Mouse (Mus musculus): Measurements from ENCODE around the gene Homez. TPM values are rescaled to one million over a fixed set of nuclear protein-coding genes. Genes with fewer than 3 reads are reported as not detected.

The Homez gene
- 3.3 TPM for polyA plus RNA-seq (2014; fragmentation: Illumina TruSeq; extraction: RNeasy Lipid Tissue Mini Kit (QIAGEN cat#74804); ENCODE audit: low replicate concordance)

GRCm38 (mm10) chr14:54870861-54871260 is at the start of gene Homez:
TSS of gene Homez (minus strand) at chr14:54870961.

DNA sequence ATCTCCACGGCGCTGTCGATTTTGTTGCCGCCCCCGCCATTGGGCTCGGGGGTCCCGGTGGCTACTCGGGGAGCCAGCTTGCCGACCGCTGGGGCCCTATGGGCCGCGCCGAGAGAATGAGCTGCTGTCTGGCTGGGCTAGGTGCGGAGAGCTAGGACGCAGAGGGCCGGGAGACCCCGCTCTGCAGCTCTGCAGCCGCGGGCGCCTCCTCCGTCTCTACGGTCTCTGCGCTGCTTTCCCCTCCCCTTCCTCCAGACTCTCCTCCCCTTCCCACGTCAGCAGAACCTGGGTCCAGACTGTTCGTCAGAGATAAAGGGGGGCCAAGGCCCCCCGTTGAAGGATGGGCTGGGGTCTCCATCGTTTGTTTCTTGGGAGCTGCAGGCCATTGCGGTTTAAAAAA is 42.1 kb upstream of the Homez start, which contains the start of gene Slc22a17:
Slc22a17 (minus strand) TSS at position 247 of the 400 bp plus-strand sequence.

GRCm38 (mm10) chr14:54892200-54892599 is 21.4 kb upstream of the Homez start, which contains the start of gene Pabpn1:
TSS of gene Pabpn1 (plus strand) at chr14:54892500.

GRCm38 (mm10) chr14:54883154-54884021 is 12.6 kb upstream of the Homez start, which contains the start of the genes Bcl2l2 and Gm20521:
TSS of gene Bcl2l2 (plus strand) at chr14:54883377.
TSS of gene Gm20521 (plus strand) at chr14:54883441.

GRCm38 (mm10) chr14:54877048-54877715 is 6.4 kb upstream of the Homez start, which contains the start of gene Ppp1r3e:
TSS of gene Ppp1r3e (minus strand) at chr14:54877550.

DNA sequence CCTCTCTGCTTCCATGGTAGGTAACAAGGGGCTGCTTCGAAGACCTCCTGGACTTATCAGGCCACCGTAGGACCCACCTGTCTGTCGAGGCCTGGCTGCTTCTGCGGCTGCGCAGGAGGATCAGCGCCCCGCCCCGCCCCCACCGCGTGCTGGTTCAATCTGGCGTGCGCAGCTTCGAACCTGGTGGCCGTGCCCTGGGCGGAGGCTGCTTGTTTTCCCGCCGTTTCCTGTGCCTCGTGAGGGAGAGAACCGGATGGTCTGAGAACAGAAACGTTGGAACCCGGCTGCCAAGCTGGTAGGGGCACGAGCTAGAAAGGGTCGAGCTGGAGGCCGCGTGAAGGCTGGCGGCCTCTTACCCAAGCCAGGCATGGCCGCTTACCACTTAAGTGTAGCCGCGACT is 56.8 kb downstream of the Homez start, which contains the start of gene Rnf212b:
Rnf212b (plus strand) TSS at position 151 of the 400 bp plus-strand sequence.

Other genes starting within 250 kb of the Homez start
- not detected for gene Psmb11, start 249.5 kb downstream of the Homez start, polyA plus RNA-seq (2014; fragmentation: Illumina TruSeq; extraction: RNeasy Lipid Tissue Mini Kit (QIAGEN cat#74804); ENCODE audit: low replicate concordance)
- gene Gm17606, start 230.0 kb downstream of the Homez start, polyA plus RNA-seq (2014; fragmentation: Illumina TruSeq; extraction: RNeasy Lipid Tissue Mini Kit (QIAGEN cat#74804); ENCODE audit: low replicate concordance): not detected
- gene Cdh24, start 229.6 kb downstream of the Homez start, polyA plus RNA-seq (2014; fragmentation: Illumina TruSeq; extraction: RNeasy Lipid Tissue Mini Kit (QIAGEN cat#74804); ENCODE audit: low replicate concordance): not detected
- 21.3 TPM for gene 1700123O20Rik, start 184.7 kb downstream of the Homez start, polyA plus RNA-seq (2014; fragmentation: Illumina TruSeq; extraction: RNeasy Lipid Tissue Mini Kit (QIAGEN cat#74804); ENCODE audit: low replicate concordance)
- gene Acin1, start 184.0 kb downstream of the Homez start, polyA plus RNA-seq (2014; fragmentation: Illumina TruSeq; extraction: RNeasy Lipid Tissue Mini Kit (QIAGEN cat#74804); ENCODE audit: low replicate concordance): 101 TPM
- gene Gm29776, start 172.1 kb downstream of the Homez start, polyA plus RNA-seq (2014; fragmentation: Illumina TruSeq; extraction: RNeasy Lipid Tissue Mini Kit (QIAGEN cat#74804); ENCODE audit: low replicate concordance): not detected
- not detected for gene Cebpe, start 158.8 kb downstream of the Homez start, polyA plus RNA-seq (2014; fragmentation: Illumina TruSeq; extraction: RNeasy Lipid Tissue Mini Kit (QIAGEN cat#74804); ENCODE audit: low replicate concordance)
- gene Slc7a8, start 89.0 kb downstream of the Homez start, polyA plus RNA-seq (2014; fragmentation: Illumina TruSeq; extraction: RNeasy Lipid Tissue Mini Kit (QIAGEN cat#74804); ENCODE audit: low replicate concordance): 32.0 TPM
- gene Rnf212b, start 56.8 kb downstream of the Homez start, polyA plus RNA-seq (2014; fragmentation: Illumina TruSeq; extraction: RNeasy Lipid Tissue Mini Kit (QIAGEN cat#74804); ENCODE audit: low replicate concordance): not detected
- 3.3 TPM for gene Ppp1r3e, start 6.6 kb upstream of the Homez start, polyA plus RNA-seq (2014; fragmentation: Illumina TruSeq; extraction: RNeasy Lipid Tissue Mini Kit (QIAGEN cat#74804); ENCODE audit: low replicate concordance)
- 12.5 TPM for gene Bcl2l2, start 12.4 kb upstream of the Homez start, polyA plus RNA-seq (2014; fragmentation: Illumina TruSeq; extraction: RNeasy Lipid Tissue Mini Kit (QIAGEN cat#74804); ENCODE audit: low replicate concordance)
- gene Gm20521, start 12.5 kb upstream of the Homez start, polyA plus RNA-seq (2014; fragmentation: Illumina TruSeq; extraction: RNeasy Lipid Tissue Mini Kit (QIAGEN cat#74804); ENCODE audit: low replicate concordance): not detected
- gene Pabpn1, start 21.5 kb upstream of the Homez start, polyA plus RNA-seq (2014; fragmentation: Illumina TruSeq; extraction: RNeasy Lipid Tissue Mini Kit (QIAGEN cat#74804); ENCODE audit: low replicate concordance): 46.7 TPM
- gene Slc22a17, start 42.2 kb upstream of the Homez start, polyA plus RNA-seq (2014; fragmentation: Illumina TruSeq; extraction: RNeasy Lipid Tissue Mini Kit (QIAGEN cat#74804); ENCODE audit: low replicate concordance): 0.22 TPM
- not detected for gene Efs, start 55.2 kb upstream of the Homez start, polyA plus RNA-seq (2014; fragmentation: Illumina TruSeq; extraction: RNeasy Lipid Tissue Mini Kit (QIAGEN cat#74804); ENCODE audit: low replicate concordance)
- gene Il25, start 61.7 kb upstream of the Homez start, polyA plus RNA-seq (2014; fragmentation: Illumina TruSeq; extraction: RNeasy Lipid Tissue Mini Kit (QIAGEN cat#74804); ENCODE audit: low replicate concordance): not detected
- gene Cmtm5, start 65.3 kb upstream of the Homez start, polyA plus RNA-seq (2014; fragmentation: Illumina TruSeq; extraction: RNeasy Lipid Tissue Mini Kit (QIAGEN cat#74804); ENCODE audit: low replicate concordance): not detected
- gene Myh6, start 96.0 kb upstream of the Homez start, polyA plus RNA-seq (2014; fragmentation: Illumina TruSeq; extraction: RNeasy Lipid Tissue Mini Kit (QIAGEN cat#74804); ENCODE audit: low replicate concordance): not detected
- gene Gm17428, start 106.0 kb upstream of the Homez start, polyA plus RNA-seq (2014; fragmentation: Illumina TruSeq; extraction: RNeasy Lipid Tissue Mini Kit (QIAGEN cat#74804); ENCODE audit: low replicate concordance): not detected
- gene Myh7, start 123.7 kb upstream of the Homez start, polyA plus RNA-seq (2014; fragmentation: Illumina TruSeq; extraction: RNeasy Lipid Tissue Mini Kit (QIAGEN cat#74804); ENCODE audit: low replicate concordance): not detected
- gene Ngdn, start 144.5 kb upstream of the Homez start, polyA plus RNA-seq (2014; fragmentation: Illumina TruSeq; extraction: RNeasy Lipid Tissue Mini Kit (QIAGEN cat#74804); ENCODE audit: low replicate concordance): 1.9 TPM
- 0.41 TPM for gene Zfhx2, start 221.4 kb upstream of the Homez start, polyA plus RNA-seq (2014; fragmentation: Illumina TruSeq; extraction: RNeasy Lipid Tissue Mini Kit (QIAGEN cat#74804); ENCODE audit: low replicate concordance)
- gene Thtpa, start 223.8 kb upstream of the Homez start, polyA plus RNA-seq (2014; fragmentation: Illumina TruSeq; extraction: RNeasy Lipid Tissue Mini Kit (QIAGEN cat#74804); ENCODE audit: low replicate concordance): 3.2 TPM
- 15.8 TPM for gene Ap1g2, start 235.6 kb upstream of the Homez start, polyA plus RNA-seq (2014; fragmentation: Illumina TruSeq; extraction: RNeasy Lipid Tissue Mini Kit (QIAGEN cat#74804); ENCODE audit: low replicate concordance)
- gene Jph4, start 246.0 kb upstream of the Homez start, polyA plus RNA-seq (2014; fragmentation: Illumina TruSeq; extraction: RNeasy Lipid Tissue Mini Kit (QIAGEN cat#74804); ENCODE audit: low replicate concordance): 0.37 TPM